24 mouse cellular contexts compared by ENCODE assay signal in the genomic region with DNA sequence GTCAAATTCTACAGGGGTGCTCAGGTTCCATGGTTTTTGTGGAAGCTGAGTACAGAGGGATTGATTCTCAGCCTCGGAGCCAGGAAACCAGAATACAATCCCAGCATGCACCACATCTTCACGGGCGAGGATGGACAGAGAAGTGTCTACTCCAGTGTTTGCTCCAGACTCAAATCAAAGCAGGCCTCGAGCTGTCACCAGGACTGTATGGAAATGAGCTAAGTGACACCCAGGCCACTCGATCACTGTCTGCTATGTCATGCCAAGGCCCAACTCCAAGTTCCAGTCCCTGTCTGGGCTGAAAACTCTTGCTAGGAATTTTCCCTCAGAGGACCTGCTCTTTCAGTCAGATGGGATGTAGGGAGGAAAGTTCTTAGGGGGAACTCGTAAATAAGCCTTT.
"Had no signal": no experiment of that assay in that cellular context is flagged by ENCODE, and none has a peak within 500 bp of the region (broad histone marks: within the 10 kb centered on the region; RNA-seq: fewer than 3 reads in every experiment).

No protein-coding gene starts in this region.

- H3K9ac ChIP-seq: forebrain, postnatal 0 days; heart, embryonic 13.5 days; heart, embryonic 15.5 days; hindbrain, embryonic 13.5 days; hindbrain, embryonic 15.5 days; kidney, embryonic 15.5 days; limb, embryonic 13.5 days; limb, embryonic 15.5 days; liver, embryonic 13.5 days; liver, embryonic 15.5 days had no signal

- H3K27ac ChIP-seq: heart, embryonic 10.5 days; heart, embryonic 13.5 days; heart, embryonic 15.5 days; hindbrain, embryonic 13.5 days; hindbrain, embryonic 15.5 days; hindbrain, postnatal 0 days; kidney, embryonic 15.5 days; kidney, postnatal 0 days; limb, embryonic 13.5 days; limb, embryonic 15.5 days; liver, embryonic 13.5 days; liver, embryonic 15.5 days had no signal

- H3K4me2 ChIP-seq: heart, embryonic 13.5 days; heart, embryonic 15.5 days; hindbrain, embryonic 13.5 days; hindbrain, embryonic 15.5 days; kidney, embryonic 15.5 days; limb, embryonic 13.5 days; limb, embryonic 15.5 days; liver, embryonic 11.5 days; liver, embryonic 13.5 days; liver, embryonic 15.5 days had no signal

- H3K4me1 ChIP-seq: heart, embryonic 15.5 days; hindbrain, embryonic 15.5 days; kidney, embryonic 15.5 days; liver, embryonic 13.5 days; liver, embryonic 15.5 days had no signal

- H3K9me3 ChIP-seq: heart, embryonic 10.5 days; heart, embryonic 13.5 days; heart, embryonic 15.5 days; hindbrain, embryonic 13.5 days; hindbrain, embryonic 15.5 days; kidney, embryonic 15.5 days; limb, embryonic 13.5 days; limb, embryonic 15.5 days had no signal

- H3K4me3 ChIP-seq: heart, embryonic 10.5 days; heart, embryonic 13.5 days; heart, embryonic 15.5 days; hindbrain, embryonic 13.5 days; hindbrain, embryonic 15.5 days; kidney, embryonic 15.5 days; limb, embryonic 13.5 days; limb, embryonic 15.5 days; liver, embryonic 13.5 days; liver, embryonic 15.5 days had no signal

- DNase-seq: forebrain, postnatal 0 days; gastrocnemius, postnatal 14 days; gastrocnemius, postnatal 36 days; heart, adult 18-20 months; heart, postnatal 14 days; heart, postnatal 36 days; kidney, adult 18-20 months; layer of hippocampus, adult 9-11 months; layer of hippocampus, postnatal 36 days; left cerebral cortex, postnatal 4 days; liver, embryonic 13.5 days had no signal

- ATAC-seq: forebrain, postnatal 0 days; hindbrain, postnatal 0 days; intestine, embryonic 16.5 days had no signal

- H3K27me3 ChIP-seq: heart, embryonic 13.5 days; heart, embryonic 15.5 days; hindbrain, embryonic 13.5 days; hindbrain, embryonic 15.5 days; kidney, embryonic 15.5 days; limb, embryonic 13.5 days; limb, embryonic 15.5 days; liver, embryonic 13.5 days; liver, embryonic 15.5 days had no signal

- H3K36me3 ChIP-seq: heart, embryonic 10.5 days; heart, embryonic 13.5 days; heart, embryonic 15.5 days; hindbrain, embryonic 13.5 days; hindbrain, embryonic 15.5 days; kidney, embryonic 15.5 days; limb, embryonic 13.5 days; limb, embryonic 15.5 days; liver, embryonic 13.5 days; liver, embryonic 15.5 days had no signal
